ENCODE assay signal across 11 mouse cellular contexts in the genomic region with DNA sequence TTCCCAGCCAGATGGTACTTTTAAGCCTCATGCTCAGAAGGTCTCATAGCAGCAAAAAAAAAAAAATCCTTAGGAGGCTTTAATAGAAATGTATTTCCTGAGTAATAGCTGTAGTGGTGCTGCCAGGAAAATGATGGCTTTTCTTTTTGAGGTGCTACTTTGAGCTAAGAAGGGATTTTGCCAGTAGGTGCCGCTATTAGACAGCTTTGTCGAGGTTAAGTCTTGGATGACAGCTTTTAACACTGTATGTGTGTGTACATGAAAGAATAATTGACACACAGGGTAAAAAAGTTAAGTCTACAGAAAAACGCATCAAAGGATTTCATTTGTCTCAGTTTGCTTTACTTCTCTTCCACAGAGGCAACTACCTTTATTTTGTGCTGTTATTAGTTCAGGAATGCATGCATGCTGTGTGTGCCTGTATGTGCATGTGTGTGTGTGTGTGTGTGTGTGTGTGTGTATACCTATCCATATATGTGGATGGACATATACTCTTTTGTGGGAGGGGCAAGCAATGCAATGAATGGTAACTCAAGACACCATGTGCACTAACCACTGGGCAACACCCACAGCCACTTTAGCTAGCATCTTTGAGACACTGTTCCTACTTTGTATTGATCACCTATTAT. TPM values are rescaled to one million over a fixed set of nuclear protein-coding genes. Genes with fewer than 3 reads are reported as not detected.
DNase-seq lines count a peak whose midpoint lies in the region; ATAC-seq and TF ChIP-seq lines count a peak whose summit lies in the region.
"Had no signal": no experiment of that assay in that cellular context is flagged by ENCODE, and none has a peak within 500 bp of the region (broad histone marks: within the 10 kb centered on the region; RNA-seq: fewer than 3 reads in every experiment).

No protein-coding gene starts in this region.

- no peaks in the 10 kb centered on the region for H3K4me1 ChIP-seq in hindbrain, embryonic 11.5 days (replicated peaks; ENCODE audit: control insufficient read depth, insufficient read depth, low read length)
- no peaks in the 10 kb centered on the region for H3K4me1 ChIP-seq in hindbrain, embryonic 10.5 days (replicated peaks)
- H3K4me1 ChIP-seq in liver, embryonic 14.5 days (replicated peaks; ENCODE audit: control insufficient read depth in 2 of 2, insufficient read depth in 2 of 2, low read length in 1 of 2), result no peaks in the 10 kb centered on the region
- H3K4me1 ChIP-seq: limb, embryonic 15.5 days; stomach, embryonic 15.5 days had no signal

- TF ChIP-seq CTCF in liver, embryonic 14.5 days (IDR thresholded peaks at IDR 0.05; ENCODE audit: low read depth), result peak; percentile 25; the same call in 1 of the 2 replicates

- TF ChIP-seq EP300 in liver, embryonic 14.5 days (IDR thresholded peaks at IDR 0.05; ENCODE audit: low read depth), result no peak

- H3K9me3 ChIP-seq in hindbrain, embryonic 11.5 days (ENCODE audit: control insufficient read depth, low read length), result no peaks in the 10 kb centered on the region
- no peaks in the 10 kb centered on the region for H3K9me3 ChIP-seq in hindbrain, embryonic 10.5 days
- no peaks in the 10 kb centered on the region for H3K9me3 ChIP-seq in liver, embryonic 14.5 days (ENCODE audit: control insufficient read depth, low read length)
- H3K9me3 ChIP-seq: limb, embryonic 15.5 days; stomach, embryonic 15.5 days had no signal

- no peaks in the 10 kb centered on the region for H3K36me3 ChIP-seq in hindbrain, embryonic 11.5 days (ENCODE audit: control insufficient read depth, insufficient read depth, low read length)
- H3K36me3 ChIP-seq in hindbrain, embryonic 10.5 days, result no peaks in the 10 kb centered on the region
- no peaks in the 10 kb centered on the region for H3K36me3 ChIP-seq in liver, embryonic 14.5 days (replicated peaks; ENCODE audit: control insufficient read depth, insufficient read depth, low read depth)
- H3K36me3 ChIP-seq: limb, embryonic 15.5 days; stomach, embryonic 15.5 days had no signal

- H3K27me3 ChIP-seq in hindbrain, embryonic 11.5 days (ENCODE audit: control insufficient read depth, insufficient read depth, low read length), result no peaks in the 10 kb centered on the region
- peaks cover 8% of the 10 kb centered on the region for H3K27me3 ChIP-seq in hindbrain, embryonic 10.5 days (ENCODE audit: insufficient read depth, poor library complexity, severe bottlenecking)
- no peaks in the 10 kb centered on the region for H3K27me3 ChIP-seq in liver, embryonic 14.5 days (ENCODE audit: control insufficient read depth, insufficient read depth, low read length)
- H3K27me3 ChIP-seq: limb, embryonic 15.5 days; stomach, embryonic 15.5 days had no signal

- no peak overlapping the region for H3K4me2 ChIP-seq in hindbrain, embryonic 11.5 days (replicated peaks; ENCODE audit: low read depth, low read length)
- no peak overlapping the region for H3K4me2 ChIP-seq in liver, embryonic 14.5 days (ENCODE audit: low read depth)
- H3K4me2 ChIP-seq: limb, embryonic 15.5 days; stomach, embryonic 15.5 days had no signal

- DNase-seq in hindbrain, embryonic 11.5 days (ENCODE audit: low spot score), result peak; percentile 51
- DNase-seq in hindbrain, embryonic 10.5 days (ENCODE audit: low spot score), result no peak
- DNase-seq in ES-CJ7 (ENCODE audit: low read depth, low spot score), result peak; percentile 20
- DNase-seq in c-Kit-positive CD71-positive TER-119-positive erythroid progenitor cells, embryonic 14.5 days (ENCODE audit: low spot score), result peak; percentile 20
- DNase-seq in heart, postnatal 4 days, result peak; percentile 36
- peak in 1 of 3 experiments; percentile 3 for DNase-seq in liver, embryonic 14.5 days (ENCODE audit: low read depth in 3 of 3, low spot score in 3 of 3)
- peak; percentile 5 for DNase-seq in right cerebral cortex, postnatal 25 days
- no peak for DNase-seq in gastrocnemius, postnatal 36 days

- no peak overlapping the region for H3K4me3 ChIP-seq in hindbrain, embryonic 11.5 days (ENCODE audit: low read depth, low read length)
- no peak overlapping the region for H3K4me3 ChIP-seq in hindbrain, embryonic 10.5 days
- H3K4me3 ChIP-seq in liver, embryonic 14.5 days (ENCODE audit: insufficient read depth in 1 of 2, low read depth in 2 of 2, low read length in 2 of 2), result no peak overlapping the region
- H3K4me3 ChIP-seq: limb, embryonic 15.5 days; stomach, embryonic 15.5 days had no signal

- no peak for ATAC-seq in hindbrain, embryonic 11.5 days (ENCODE audit: low FRiP score)
- no peak for ATAC-seq in liver, embryonic 14.5 days (ENCODE audit: insufficient read depth)

- no peak overlapping the region for H3K9ac ChIP-seq in hindbrain, embryonic 11.5 days (ENCODE audit: low read depth, low read length)
- H3K9ac ChIP-seq in liver, embryonic 14.5 days (replicated peaks), result no peak overlapping the region
- H3K9ac ChIP-seq: limb, embryonic 15.5 days; stomach, embryonic 15.5 days had no signal

- 44% methylated on average over 3 of the region's 3 CpGs for WGBS in hindbrain, embryonic 11.5 days
- WGBS in hindbrain, embryonic 10.5 days, result 35% methylated on average over 3 of the region's 3 CpGs
- WGBS in liver, embryonic 14.5 days (ENCODE audit: insufficient replicate concordance), result 34% methylated on average over 3 of the region's 3 CpGs

- no peak overlapping the region for H3K27ac ChIP-seq in hindbrain, embryonic 11.5 days (ENCODE audit: low read depth, low read length)
- no peak overlapping the region for H3K27ac ChIP-seq in hindbrain, embryonic 10.5 days
- H3K27ac ChIP-seq in liver, embryonic 14.5 days, result no peak overlapping the region
- H3K27ac ChIP-seq: limb, embryonic 15.5 days; stomach, embryonic 15.5 days had no signal

- intact Hi-C loops in gastrocnemius, postnatal 36 days (cut with DNase I), result no loop called here

RNA-seq across cellular contexts. Expression of a gene that starts 14.5 kb away (rescaled TPM):
- polyA plus RNA-seq in hindbrain, embryonic 11.5 days (2014; fragmentation: Nextera tagmentation; extraction: Ambion mirVana), result 0.47 TPM in 1 of 2 replicates, not detected in the other
- polyA plus RNA-seq in hindbrain, embryonic 10.5 days (2016; fragmentation: Nextera tagmentation; extraction: Ambion mirVana), result 0.37 TPM in 1 of 2 replicates, not detected in the other
- not detected for total RNA-seq in heart, postnatal 4 days (2021)
- 2.5 and 2.6 TPM in 2 replicates for polyA plus RNA-seq in liver, embryonic 14.5 days (2012; rRNA removed)
- 5.5 and 6.8 TPM in 2 replicates for polyA plus RNA-seq in liver, embryonic 14.5 days (2014; fragmentation: Nextera tagmentation; extraction: Ambion mirVana)
- not detected for total RNA-seq in gastrocnemius, postnatal 36 days (2021)
- total RNA-seq: common myeloid progenitor, adult 5-6 weeks had no signal

RNA-seq across cellular contexts. Expression of a gene that starts 48.9 kb away (rescaled TPM):
- 87.6 and 91.8 TPM in 2 replicates for polyA plus RNA-seq in hindbrain, embryonic 11.5 days (2014; fragmentation: Nextera tagmentation; extraction: Ambion mirVana)
- polyA plus RNA-seq in hindbrain, embryonic 10.5 days (2016; fragmentation: Nextera tagmentation; extraction: Ambion mirVana), result 60.0 and 67.8 TPM in 2 replicates
- total RNA-seq in heart, postnatal 4 days (2021), result 10 to 100 TPM; 32.6 to 35.6 TPM
- 9.7 and 11.4 TPM in 2 replicates for polyA plus RNA-seq in liver, embryonic 14.5 days (2012; rRNA removed)
- polyA plus RNA-seq in liver, embryonic 14.5 days (2014; fragmentation: Nextera tagmentation; extraction: Ambion mirVana), result 37.6 and 38.1 TPM in 2 replicates
- total RNA-seq in gastrocnemius, postnatal 36 days (2021), result 1 to 10 TPM; 4.9 to 5.3 TPM

Comparison
In these comparisons a context has a peak if more than half of its experiments do, and no peak if none do; other contexts are left out.
1. DNase-seq: peak in hindbrain, embryonic 11.5 days (single experiment), ES-CJ7 (single experiment), c-Kit-positive CD71-positive TER-119-positive erythroid progenitor cells, embryonic 14.5 days (single experiment), heart, postnatal 4 days (single experiment) and right cerebral cortex, postnatal 25 days (single experiment); none in hindbrain, embryonic 10.5 days (single experiment) and gastrocnemius, postnatal 36 days (0 of 2).